Mouse (Mus musculus) lung, postnatal 0 days (tissue): ENCODE results near the gene Hhat.

Experiments
- CTCF ChIP-seq: IDR thresholded peaks from 2 replicates; pipeline ENCODE4 v1.5.1; 2016; ENCODE audit warnings: antibody characterized with exemption, mild to moderate bottlenecking
- EP300 ChIP-seq: IDR thresholded peaks from 2 replicates; pipeline ENCODE4 v1.6.1; 2016; ENCODE audit warnings: antibody characterized with exemption, mild to moderate bottlenecking, control low read depth

- TF ChIP-seq EP300 (no peak), CTCF (no peak)
These were observed 20.9 kb upstream of the Hhat start for GRCm38 (mm10) chr1:192791897-192792361.
